Mouse (Mus musculus): ENCODE data around the gene Smc4. TPM values are rescaled to one million over a fixed set of nuclear protein-coding genes. Genes with fewer than 3 reads are reported as not detected.
"Not testable (repeated sequence)": the region's sequence is repeated elsewhere in the genome, so short reads cannot be mapped to it uniquely, and the experiment has no call there.

The Smc4 gene
- polyA plus RNA-seq, 1 experiment from 2014 or later: 154 TPM

DNA sequence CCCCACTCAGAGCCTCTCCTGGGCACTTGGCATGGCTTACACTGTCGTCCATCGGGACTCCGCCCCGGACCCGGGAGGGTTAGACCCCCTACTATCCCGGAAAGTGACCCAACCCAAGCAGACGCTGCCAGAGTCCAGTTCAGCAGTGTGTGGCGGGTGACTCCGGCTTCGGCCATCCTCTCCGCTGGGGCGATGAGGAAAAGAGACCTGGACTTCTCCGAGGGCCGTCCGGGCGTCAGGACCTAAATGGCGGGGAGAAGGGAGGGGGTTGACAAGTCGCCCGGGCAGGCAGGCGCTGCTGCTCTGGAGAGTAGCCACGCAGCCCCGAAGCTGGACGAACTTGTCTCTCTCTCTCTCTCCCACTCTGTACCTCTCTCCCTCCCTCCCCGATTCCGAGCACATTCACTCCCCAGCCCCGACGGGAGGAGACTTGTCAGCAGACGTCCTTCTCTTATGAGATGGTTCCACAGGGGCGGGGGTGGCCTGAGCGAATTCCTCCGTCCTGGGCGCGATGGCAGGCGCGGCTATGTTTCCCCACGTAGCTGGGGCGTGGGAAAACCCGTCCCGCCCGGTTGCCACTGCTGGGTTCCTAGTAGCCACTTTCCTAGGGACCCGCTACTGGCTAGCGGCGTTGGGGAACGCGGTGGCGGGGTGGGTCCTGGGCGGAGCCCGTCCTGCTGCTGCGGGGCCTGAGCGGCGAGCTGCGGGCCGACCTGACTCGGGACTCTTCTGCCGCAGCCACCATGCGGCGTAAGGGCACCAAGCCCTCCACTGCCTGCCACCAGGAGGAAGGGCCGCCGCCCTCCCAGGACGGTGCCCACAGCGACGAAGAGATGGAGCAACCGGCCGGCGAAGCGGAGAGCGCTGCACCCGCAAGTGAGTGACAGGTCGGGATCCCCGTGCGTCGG lies 1.1 kb downstream of the Smc4 start:
- Histone ChIP-seq H3K27ac (ENCODE audit: low read length) (peak overlapping the region; percentile 96), H3K4me3 (ENCODE audit: low read depth, low read length) (peak overlapping the region; percentile 98), H3K36me3 (ENCODE audit: control insufficient read depth, insufficient read depth, low read length) (peaks cover 3% of the 10 kb centered on the region; the same call in 1 of the 2 replicates), H3K4me1 (ENCODE audit: control insufficient read depth, insufficient read depth, low read length) (peaks cover 8% of the 10 kb centered on the region), H3K9ac (replicated peaks; ENCODE audit: low read depth, low read length) (peak overlapping the region; percentile 93), H3K4me2 (replicated peaks; ENCODE audit: low read depth, low read length) (peak overlapping the region; percentile 84), H3K27me3 (ENCODE audit: control insufficient read depth, insufficient read depth, low read length) (no peaks in the 10 kb centered on the region), H3K9me3 (ENCODE audit: control insufficient read depth, low read depth, low read length) (no peaks in the 10 kb centered on the region)
- under 1% methylated on average over 72 of the region's 72 CpGs for WGBS
- peak; percentile 62; the same call in 1 of the 2 replicates for ATAC-seq (ENCODE audit: insufficient number of reproducible peaks, insufficient read depth, low FRiP score, low read depth)

DNA sequence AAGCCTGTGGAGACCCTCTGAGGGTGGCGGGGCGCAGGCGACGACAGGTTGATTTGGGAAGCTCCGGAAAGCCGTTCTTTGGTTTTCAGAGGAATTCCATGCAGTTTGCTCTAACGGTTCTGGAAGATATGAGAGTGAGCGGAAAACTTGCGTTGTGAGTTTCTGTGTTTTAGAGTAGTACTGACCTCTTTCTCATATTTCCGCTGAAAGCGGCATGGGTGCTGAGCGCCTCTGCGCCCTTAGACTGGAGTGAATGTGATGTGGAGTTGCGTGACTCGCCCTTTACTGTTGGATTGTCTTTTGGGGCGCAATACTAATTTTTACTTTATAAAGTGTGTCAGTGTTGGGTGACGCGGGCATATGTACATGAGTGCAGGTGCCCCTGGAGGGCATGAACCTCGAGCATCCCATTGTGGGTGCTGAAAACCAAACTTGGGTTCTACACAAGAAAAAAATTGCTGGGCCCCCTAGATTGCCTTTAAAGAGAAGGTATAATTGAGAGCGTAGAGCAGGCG lies 1.8 kb downstream of the Smc4 start:
- no peaks in the 10 kb centered on the region for H3K9me3 ChIP-seq (ENCODE audit: control insufficient read depth, low read depth, low read length)
- H3K27ac ChIP-seq (ENCODE audit: low read length): peak overlapping the region; percentile 96; the same call in 1 of the 2 replicates
- H3K9ac ChIP-seq (replicated peaks; ENCODE audit: low read depth, low read length): peak overlapping the region; percentile 93
- H3K4me1 ChIP-seq (ENCODE audit: control insufficient read depth, insufficient read depth, low read length): peaks cover 8% of the 10 kb centered on the region
- no peak for ATAC-seq (ENCODE audit: insufficient number of reproducible peaks, insufficient read depth, low FRiP score, low read depth)
- peaks cover 3% of the 10 kb centered on the region; the same call in 1 of the 2 replicates for H3K36me3 ChIP-seq (ENCODE audit: control insufficient read depth, insufficient read depth, low read length)
- 3% methylated on average over 21 of the region's 21 CpGs for WGBS
- H3K27me3 ChIP-seq (ENCODE audit: control insufficient read depth, insufficient read depth, low read length): no peaks in the 10 kb centered on the region
- H3K4me2 ChIP-seq (replicated peaks; ENCODE audit: low read depth, low read length): peak overlapping the region; percentile 84
- peak overlapping the region; percentile 98 for H3K4me3 ChIP-seq (ENCODE audit: low read depth, low read length)

DNA sequence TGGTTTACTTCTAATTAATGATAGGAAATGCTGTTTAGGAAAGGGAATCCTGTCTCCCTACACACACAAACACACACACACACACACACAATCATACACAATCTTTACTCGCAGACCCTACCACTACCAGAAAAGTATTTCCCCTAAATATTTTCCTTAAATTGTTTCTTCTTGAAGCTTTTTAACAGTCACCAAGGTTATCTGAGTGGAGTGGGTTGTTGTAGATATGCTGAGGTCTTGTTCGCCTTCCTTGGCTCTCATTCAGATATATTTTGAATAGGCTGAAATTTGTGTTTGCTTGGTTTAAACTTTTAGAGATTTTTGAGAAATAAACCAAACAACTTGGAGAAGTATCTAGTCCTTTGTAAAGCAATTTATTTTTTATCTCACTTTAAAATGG lies 4.3 kb downstream of the Smc4 start:
- H3K4me2 ChIP-seq (replicated peaks; ENCODE audit: low read depth, low read length): no peak overlapping the region
- no peak for ATAC-seq (ENCODE audit: insufficient number of reproducible peaks, insufficient read depth, low FRiP score, low read depth)
- no peaks in the 10 kb centered on the region for H3K27me3 ChIP-seq (ENCODE audit: control insufficient read depth, insufficient read depth, low read length)
- H3K4me1 ChIP-seq (ENCODE audit: control insufficient read depth, insufficient read depth, low read length): peaks cover 5% of the 10 kb centered on the region
- H3K9ac ChIP-seq (replicated peaks; ENCODE audit: low read depth, low read length): no peak overlapping the region
- H3K36me3 ChIP-seq (ENCODE audit: control insufficient read depth, insufficient read depth, low read length): peaks cover 12% of the 10 kb centered on the region
- no peak overlapping the region for H3K27ac ChIP-seq (ENCODE audit: low read length)
- 80% methylated on average over 2 of the region's 2 CpGs for WGBS
- no peak overlapping the region for H3K4me3 ChIP-seq (ENCODE audit: low read depth, low read length)
- no peaks in the 10 kb centered on the region for H3K9me3 ChIP-seq (ENCODE audit: control insufficient read depth, low read depth, low read length)

DNA sequence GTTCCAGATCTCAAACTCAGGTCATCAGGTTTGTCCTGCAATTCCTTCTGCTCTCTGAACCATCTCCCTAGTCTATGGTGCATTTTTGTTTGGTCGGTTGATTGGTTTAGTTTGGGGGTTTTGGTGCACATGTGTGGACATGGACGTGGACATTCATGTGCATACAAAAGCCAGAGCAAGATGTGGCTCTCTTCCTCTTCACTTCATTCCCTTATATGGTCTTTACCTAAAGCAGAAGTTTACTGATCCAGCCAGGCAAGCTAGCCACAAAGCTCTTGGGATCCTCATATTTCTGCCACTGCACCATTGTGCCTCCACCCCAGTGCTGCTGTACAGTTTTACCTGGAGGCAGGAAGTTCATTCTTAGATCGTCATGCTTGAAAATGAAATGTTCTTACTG lies 12.6 kb downstream of the Smc4 start:
- peaks cover 49% of the 10 kb centered on the region for H3K36me3 ChIP-seq (ENCODE audit: control insufficient read depth, insufficient read depth, low read length)

DNA sequence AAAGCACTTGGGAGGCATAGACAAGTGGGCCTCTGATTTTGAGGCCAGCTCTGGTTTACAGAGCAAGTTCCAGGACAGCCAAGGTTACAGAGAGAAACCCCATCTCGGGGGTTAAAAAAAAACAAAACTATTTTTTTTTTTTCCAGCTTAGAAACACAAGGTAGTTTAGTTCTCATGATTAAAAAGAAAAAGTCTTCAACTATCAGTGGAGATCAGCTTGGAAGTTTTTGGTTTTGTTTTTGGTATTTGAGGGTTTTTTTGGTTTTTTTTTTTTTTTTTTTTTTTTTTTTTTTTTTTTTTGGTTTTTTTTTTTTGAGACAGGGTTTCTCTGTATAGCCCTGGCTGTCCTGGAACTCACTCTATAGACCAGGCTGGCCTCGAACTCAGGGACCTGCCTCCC lies 14.1 kb downstream of the Smc4 start:
- H3K4me3 ChIP-seq (ENCODE audit: low read depth, low read length); H3K27me3 ChIP-seq (ENCODE audit: control insufficient read depth, insufficient read depth, low read length); H3K9me3 ChIP-seq (ENCODE audit: control insufficient read depth, low read depth, low read length); H3K27ac ChIP-seq (ENCODE audit: low read length); H3K9ac ChIP-seq (replicated peaks; ENCODE audit: low read depth, low read length); H3K4me1 ChIP-seq (ENCODE audit: control insufficient read depth, insufficient read depth, low read length); ATAC-seq (ENCODE audit: insufficient number of reproducible peaks, insufficient read depth, low FRiP score, low read depth); H3K4me2 ChIP-seq (replicated peaks; ENCODE audit: low read depth, low read length): not testable (repeated sequence)
- H3K36me3 ChIP-seq (ENCODE audit: control insufficient read depth, insufficient read depth, low read length): peaks cover 52% of the 10 kb centered on the region
- 95% methylated on average over 2 of the region's 2 CpGs for WGBS

More for the DNA sequence above, 12.6 kb downstream of the Smc4 start:
- no peak overlapping the region for H3K4me3 ChIP-seq (ENCODE audit: low read depth, low read length)
- no peaks in the 10 kb centered on the region for H3K27me3 ChIP-seq (ENCODE audit: control insufficient read depth, insufficient read depth, low read length)
- H3K4me1 ChIP-seq (ENCODE audit: control insufficient read depth, insufficient read depth, low read length): no peaks in the 10 kb centered on the region
- H3K27ac ChIP-seq (ENCODE audit: low read length): no peak overlapping the region
- no peak overlapping the region for H3K9ac ChIP-seq (replicated peaks; ENCODE audit: low read depth, low read length)
- 85% methylated on average over 3 of the region's 3 CpGs for whole genome bisulfite sequencing
- no peak overlapping the region for H3K4me2 ChIP-seq (replicated peaks; ENCODE audit: low read depth, low read length)
- H3K9me3 ChIP-seq (ENCODE audit: control insufficient read depth, low read depth, low read length): no peaks in the 10 kb centered on the region
- ATAC-seq (ENCODE audit: insufficient number of reproducible peaks, insufficient read depth, low FRiP score, low read depth): no peak

DNA sequence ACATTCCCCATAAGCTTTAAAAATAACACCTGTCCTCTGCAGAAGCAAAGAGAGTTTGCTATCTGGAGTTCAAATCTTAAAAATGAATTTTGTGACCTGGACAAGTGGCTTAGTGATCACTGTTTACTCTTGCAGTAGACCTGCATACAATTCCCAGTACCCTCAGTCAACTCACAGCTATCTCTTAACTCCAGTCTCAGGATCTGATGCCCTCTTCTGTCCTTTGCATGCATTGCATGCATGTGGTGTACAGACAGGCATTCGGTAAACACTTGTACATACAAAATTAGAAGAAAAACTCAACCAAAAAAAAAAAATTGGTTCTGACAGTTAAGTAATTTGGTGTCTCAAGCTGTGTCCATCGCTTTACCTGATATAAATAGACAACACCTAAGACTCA lies 15.7 kb downstream of the Smc4 start:
- Histone ChIP-seq H3K9ac (replicated peaks; ENCODE audit: low read depth, low read length) (no peak overlapping the region), H3K4me1 (ENCODE audit: control insufficient read depth, insufficient read depth, low read length) (no peaks in the 10 kb centered on the region), H3K36me3 (ENCODE audit: control insufficient read depth, insufficient read depth, low read length) (peaks cover 56% of the 10 kb centered on the region), H3K4me2 (replicated peaks; ENCODE audit: low read depth, low read length) (no peak overlapping the region), H3K9me3 (ENCODE audit: control insufficient read depth, low read depth, low read length) (no peaks in the 10 kb centered on the region), H3K4me3 (ENCODE audit: low read depth, low read length) (no peak overlapping the region), H3K27ac (ENCODE audit: low read length) (no peak overlapping the region), H3K27me3 (ENCODE audit: control insufficient read depth, insufficient read depth, low read length) (no peaks in the 10 kb centered on the region)
- 95% methylated on average over 2 of the region's 2 CpGs for WGBS
- ATAC-seq (ENCODE audit: insufficient number of reproducible peaks, insufficient read depth, low FRiP score, low read depth): no peak

DNA sequence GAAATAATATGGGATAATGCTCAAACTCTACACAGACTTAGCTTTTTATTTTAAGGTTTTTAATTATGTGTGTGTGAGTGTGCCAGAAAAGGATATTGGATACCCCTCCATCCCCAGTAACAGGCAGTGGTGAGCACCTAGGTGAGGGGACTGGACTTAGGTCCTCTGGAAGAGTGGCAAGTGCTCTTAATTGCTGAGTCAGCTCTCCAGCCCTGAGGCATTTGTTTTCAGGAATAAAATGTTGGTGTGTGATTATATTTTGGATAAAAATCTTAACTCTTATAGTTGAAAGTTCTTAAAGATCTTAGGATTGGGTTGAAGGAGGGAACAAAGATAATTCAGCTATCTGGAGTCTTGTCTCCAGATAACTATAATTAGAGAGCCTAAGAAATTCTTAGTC lies 16.2 kb downstream of the Smc4 start:
- H3K9ac ChIP-seq (replicated peaks; ENCODE audit: low read depth, low read length): no peak overlapping the region
- H3K4me1 ChIP-seq (ENCODE audit: control insufficient read depth, insufficient read depth, low read length): no peaks in the 10 kb centered on the region
- no peak overlapping the region for H3K4me2 ChIP-seq (replicated peaks; ENCODE audit: low read depth, low read length)
- peaks cover 61% of the 10 kb centered on the region for H3K36me3 ChIP-seq (ENCODE audit: control insufficient read depth, insufficient read depth, low read length)
- H3K27me3 ChIP-seq (ENCODE audit: control insufficient read depth, insufficient read depth, low read length): no peaks in the 10 kb centered on the region
- no peak overlapping the region for H3K4me3 ChIP-seq (ENCODE audit: low read depth, low read length)
- no peak overlapping the region for H3K27ac ChIP-seq (ENCODE audit: low read length)
- no peaks in the 10 kb centered on the region for H3K9me3 ChIP-seq (ENCODE audit: control insufficient read depth, low read depth, low read length)
- no peak for ATAC-seq (ENCODE audit: insufficient number of reproducible peaks, insufficient read depth, low FRiP score, low read depth)

DNA sequence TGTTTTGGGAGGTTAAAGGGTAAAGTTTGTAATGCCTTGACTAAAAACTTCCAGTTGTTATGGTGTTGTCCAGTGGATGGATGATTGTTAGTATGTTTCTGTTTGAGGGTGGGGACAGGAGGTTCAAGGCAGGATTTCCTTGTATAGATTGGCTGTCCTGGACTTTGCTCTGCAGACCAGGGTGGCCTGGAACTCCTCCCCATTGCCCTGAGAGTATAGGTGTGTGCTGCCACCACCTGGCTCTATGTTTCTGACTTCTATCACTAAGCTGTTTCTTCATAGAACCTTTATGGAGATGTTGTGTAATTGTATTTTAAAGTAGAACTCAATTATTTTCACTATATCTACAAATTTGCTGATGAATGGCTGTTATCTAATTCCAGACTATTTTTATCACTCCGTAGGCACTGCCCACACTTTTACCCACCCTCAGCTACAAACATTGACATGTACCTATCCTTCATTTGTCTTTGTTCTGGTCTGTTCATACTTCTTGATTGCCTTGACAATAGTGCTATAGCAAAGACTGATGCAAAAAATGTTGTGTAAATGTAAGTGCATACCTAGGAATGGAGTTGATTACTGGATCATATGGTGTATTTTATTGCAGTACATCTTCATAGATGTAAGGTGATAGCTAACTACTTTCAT lies 21.7 kb downstream of the Smc4 start:
- Histone ChIP-seq H3K27ac (ENCODE audit: low read length) (no peak overlapping the region), H3K27me3 (ENCODE audit: control insufficient read depth, insufficient read depth, low read length) (no peaks in the 10 kb centered on the region), H3K4me2 (replicated peaks; ENCODE audit: low read depth, low read length) (no peak overlapping the region), H3K9ac (replicated peaks; ENCODE audit: low read depth, low read length) (no peak overlapping the region), H3K4me1 (ENCODE audit: control insufficient read depth, insufficient read depth, low read length) (no peaks in the 10 kb centered on the region), H3K36me3 (ENCODE audit: control insufficient read depth, insufficient read depth, low read length) (peaks cover 68% of the 10 kb centered on the region), H3K9me3 (ENCODE audit: control insufficient read depth, low read depth, low read length) (no peaks in the 10 kb centered on the region), H3K4me3 (ENCODE audit: low read depth, low read length) (no peak overlapping the region)
- WGBS: 87% methylated on average over 1 of the region's 1 CpGs
- ATAC-seq (ENCODE audit: insufficient number of reproducible peaks, insufficient read depth, low FRiP score, low read depth): no peak
